Mouse (Mus musculus) limb, embryonic 12.5 days (tissue): ENCODE data around the gene Zfp811. TPM values are rescaled to one million over a fixed set of nuclear protein-coding genes. Genes with fewer than 3 reads are reported as not detected.

Experiments
- ATAC-seq: fragments of 200-750 bp; cut with Nextera tagmentation; 2 replicates; pipeline ENCODE4 v1.8.0; 2017; ENCODE audit warnings: low read depth, moderate TSS enrichment; ENCODE audit not compliant: insufficient number of reproducible peaks, insufficient read depth, low FRiP score, low TSS enrichment
- H3K27ac ChIP-seq: fragments of 300-500 bp; sonication (generic); 2 replicates; pipeline ENCODE4 v1.5.1; 2016; ENCODE audit warnings: mild to moderate bottlenecking, moderate library complexity
- H3K27me3 ChIP-seq: fragments of 300-500 bp; sonication (generic); 2 replicates; pipeline ENCODE4 v1.6.1; 2016; ENCODE audit warnings: mild to moderate bottlenecking, moderate library complexity
- H3K36me3 ChIP-seq: fragments of 300-500 bp; sonication (generic); 2 replicates; pipeline ENCODE4 v1.6.1; 2016; ENCODE audit warnings: mild to moderate bottlenecking, moderate library complexity
- H3K4me1 ChIP-seq: fragments of 300-500 bp; sonication (generic); replicated peaks from 2 replicates; pipeline ENCODE4 v1.6.1; 2016
- H3K4me2 ChIP-seq: fragments of 300-500 bp; sonication (generic); 2 replicates; pipeline ENCODE4 v1.6.1; 2016; ENCODE audit warnings: mild to moderate bottlenecking, moderate library complexity
- H3K4me3 ChIP-seq: fragments of 300-500 bp; sonication (generic); replicated peaks from 2 replicates; pipeline ENCODE4 v1.5.1; 2016; ENCODE audit warnings: mild to moderate bottlenecking
- H3K9ac ChIP-seq: fragments of 300-500 bp; sonication (generic); replicated peaks from 2 replicates; pipeline ENCODE4 v1.6.1; 2016; ENCODE audit warnings: mild to moderate bottlenecking, moderate library complexity
- H3K9me3 ChIP-seq: fragments of 300-500 bp; sonication (generic); 2 replicates; pipeline ENCODE4 v1.6.1; 2016; ENCODE audit warnings: mild to moderate bottlenecking, moderate library complexity
- WGBS: fragments of 180-500 bp; shearing (Covaris S2); methylation state at CpG from one replicate; pipeline ENCODE4 v1.1.7; 2016; 5-methylcytosine and 5-hydroxymethylcytosine counted together
- polyA plus RNA-seq: library from polyadenylated mRNA; unstranded; fragments of >200 nt; fragmentation: Nextera tagmentation; extraction: Ambion mirVana; gene quantifications from 2 replicates; pipeline ENCODE4 v1.2.1, GENCODE M21; 2016

Gene Zfp811
- polyA plus RNA-seq, 1 experiment from 2014 or later: 5.0 TPM

GRCm38 (mm10) chr17:32808921-32809320, 810 bp downstream of the Zfp811 start:
- WGBS: 17% methylated on average over 8 of the region's 8 CpGs
- Histone ChIP-seq H3K4me2 (peak overlapping the region; percentile 64), H3K27ac (no peak overlapping the region)

DNA sequence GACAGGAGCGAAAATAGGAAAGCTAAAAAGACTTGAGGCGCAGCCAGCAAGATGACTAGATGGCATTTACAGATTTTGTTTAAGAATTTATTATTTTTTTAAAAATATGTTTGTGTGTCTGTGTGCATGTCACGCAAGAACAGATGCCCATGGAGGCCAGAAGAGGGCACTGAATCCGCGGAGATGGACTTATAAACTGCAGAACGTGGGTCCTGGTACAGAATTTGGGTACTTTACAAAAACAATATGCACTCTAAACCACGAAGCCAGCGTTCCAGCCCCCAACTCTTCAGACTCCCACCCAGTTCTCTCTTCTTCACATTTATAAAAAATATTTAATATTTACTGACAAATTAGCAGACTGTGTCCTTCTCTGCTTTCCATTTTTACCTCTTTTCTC, 20.5 kb downstream of the Zfp811 start:
- H3K4me2 ChIP-seq: peak overlapping the region; percentile 72
- peak overlapping the region; percentile 91 for H3K4me3 ChIP-seq

More at GRCm38 (mm10) chr17:32808921-32809320, 810 bp downstream of the Zfp811 start:
- H3K9ac ChIP-seq: peak overlapping the region; percentile 71
- H3K4me3 ChIP-seq: peak overlapping the region; percentile 52
- H3K36me3 ChIP-seq: no peaks in the 10 kb centered on the region
- H3K9me3 ChIP-seq: no peaks in the 10 kb centered on the region
- peaks cover 8% of the 10 kb centered on the region for H3K4me1 ChIP-seq
- no peaks in the 10 kb centered on the region; the same call in 1 of the 2 replicates for H3K27me3 ChIP-seq
- no peak for ATAC-seq

DNA sequence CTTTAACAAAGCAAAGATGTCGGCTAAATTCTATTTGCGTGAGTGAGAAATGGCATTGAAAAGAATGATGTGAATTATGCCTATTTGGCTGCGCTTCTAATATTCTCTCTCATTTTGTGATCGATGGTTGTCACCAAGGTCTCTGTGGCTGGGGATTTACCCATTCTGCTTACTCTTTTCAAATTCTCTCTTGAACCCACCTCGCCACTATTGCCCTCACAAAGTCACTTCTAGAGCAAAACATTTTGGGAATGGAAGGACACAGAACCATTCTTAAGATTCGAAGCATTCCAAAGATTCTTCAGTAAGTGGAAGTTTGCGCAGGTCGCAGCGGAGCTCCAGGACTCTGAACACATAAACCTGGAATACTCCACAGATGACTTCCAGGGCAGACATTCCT, 21.2 kb downstream of the Zfp811 start:
- H3K4me3 ChIP-seq: peak overlapping the region; percentile 91
- no peaks in the 10 kb centered on the region for H3K9me3 ChIP-seq
- H3K36me3 ChIP-seq: peaks cover 31% of the 10 kb centered on the region
- H3K9ac ChIP-seq: peak overlapping the region; percentile 52
- peaks cover 23% of the 10 kb centered on the region for H3K4me1 ChIP-seq
- H3K27ac ChIP-seq: peak overlapping the region; percentile 57; the same call in 1 of the 2 replicates
- no peaks in the 10 kb centered on the region for H3K27me3 ChIP-seq
- H3K4me2 ChIP-seq: peak overlapping the region; percentile 72
- 8% methylated on average over 9 of the region's 9 CpGs for WGBS
- ATAC-seq: no peak

More for the DNA sequence above, 20.5 kb downstream of the Zfp811 start:
- Histone ChIP-seq H3K4me1 (peaks cover 23% of the 10 kb centered on the region), H3K9me3 (no peaks in the 10 kb centered on the region), H3K27me3 (no peaks in the 10 kb centered on the region), H3K9ac (peak overlapping the region; percentile 52; the same call in 1 of the 2 replicates), H3K27ac (no peak overlapping the region), H3K36me3 (peaks cover 24% of the 10 kb centered on the region)
- 78% methylated on average over 8 of the region's 8 CpGs for WGBS
- no peak for ATAC-seq

GRCm38 (mm10) chr17:32788094-32788559, 21.6 kb downstream of the Zfp811 start, which contains the start of gene Zfp871:
Zfp871 (minus strand) TSS chr17:32788287.
- Histone ChIP-seq H3K4me1 (peaks cover 23% of the 10 kb centered on the region), H3K27me3 (no peaks in the 10 kb centered on the region), H3K4me3 (peak within 1 kb of the TSS; percentile 91), H3K9me3 (no peaks in the 10 kb centered on the region), H3K27ac (peak within 1 kb of the TSS; percentile 93), H3K9ac (peak within 1 kb of the TSS; percentile 95), H3K4me2 (peak within 1 kb of the TSS; percentile 72), H3K36me3 (peaks cover 35% of the 10 kb centered on the region)
- under 1% methylated on average over 22 of the region's 22 CpGs for WGBS
- peak; percentile 97 for ATAC-seq

DNA sequence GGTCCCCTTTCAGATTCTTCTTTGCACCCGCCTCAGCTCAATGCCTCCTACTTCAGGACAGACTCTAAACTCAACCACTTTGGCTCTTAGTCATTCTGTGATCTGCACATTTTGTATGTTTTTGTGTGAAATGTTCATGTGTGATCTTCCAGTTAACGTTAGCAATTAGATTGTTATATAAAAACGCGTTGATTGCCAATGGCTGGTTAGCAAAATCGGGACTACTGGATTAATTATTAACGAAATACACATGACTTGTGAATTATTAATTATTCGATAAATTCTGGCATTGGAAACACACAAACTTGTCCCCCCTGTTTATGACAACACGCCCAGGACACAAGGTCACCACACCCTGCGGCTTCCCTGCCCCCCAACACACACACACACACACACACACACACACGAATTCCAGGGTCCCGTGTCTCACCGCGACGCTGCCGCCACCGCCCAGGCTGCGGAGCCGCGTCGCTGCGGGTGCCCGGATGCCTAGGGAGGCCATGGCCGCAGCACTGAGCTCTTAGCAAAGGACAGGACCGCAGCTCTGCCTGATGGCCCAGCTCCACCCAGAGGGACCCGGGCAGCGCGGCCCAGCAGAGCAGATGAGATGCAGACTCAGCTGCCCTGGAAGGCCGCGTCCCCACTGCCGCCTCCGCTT, 22.2 kb downstream of the Zfp811 start:
- 1% methylated on average over 31 of the region's 31 CpGs for WGBS
- peak overlapping the region; percentile 95 for H3K9ac ChIP-seq
- peaks cover 41% of the 10 kb centered on the region for H3K36me3 ChIP-seq

DNA sequence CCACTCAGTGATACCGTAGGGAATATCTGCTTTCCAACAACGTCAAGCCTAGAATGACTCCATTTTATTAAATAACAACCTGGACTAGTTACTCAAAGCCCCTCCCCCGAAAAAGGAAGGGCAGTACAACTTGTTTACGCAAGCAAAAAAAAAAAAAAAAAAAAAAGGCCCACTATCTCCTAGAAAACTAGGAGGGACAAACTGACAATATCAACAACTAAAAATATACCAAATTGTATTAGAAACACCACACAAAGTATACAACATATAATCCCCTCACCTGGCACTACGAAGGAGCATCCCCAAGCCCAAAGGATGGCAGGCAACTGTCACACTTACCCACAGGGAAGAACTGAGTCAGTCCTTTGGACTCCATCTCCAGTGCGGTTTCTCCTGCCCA, 22.8 kb downstream of the Zfp811 start:
- H3K36me3 ChIP-seq: peaks cover 43% of the 10 kb centered on the region
- H3K9me3 ChIP-seq: no peaks in the 10 kb centered on the region
- peak overlapping the region; percentile 91 for H3K4me3 ChIP-seq
- peak overlapping the region; percentile 95; the same call in 1 of the 2 replicates for H3K9ac ChIP-seq
- no peak overlapping the region for H3K27ac ChIP-seq
- no peaks in the 10 kb centered on the region for H3K27me3 ChIP-seq
- WGBS: 79% methylated on average over 6 of the region's 6 CpGs
- peak overlapping the region; percentile 72 for H3K4me2 ChIP-seq
- peaks cover 23% of the 10 kb centered on the region for H3K4me1 ChIP-seq
- no peak for ATAC-seq

More for the DNA sequence above, 22.2 kb downstream of the Zfp811 start:
- peak; percentile 89 for ATAC-seq
- no peaks in the 10 kb centered on the region for H3K27me3 ChIP-seq
- H3K27ac ChIP-seq: peak overlapping the region; percentile 93
- H3K4me1 ChIP-seq: peaks cover 23% of the 10 kb centered on the region
- H3K4me3 ChIP-seq: peak overlapping the region; percentile 91
- no peaks in the 10 kb centered on the region for H3K9me3 ChIP-seq
- peak overlapping the region; percentile 72 for H3K4me2 ChIP-seq

DNA sequence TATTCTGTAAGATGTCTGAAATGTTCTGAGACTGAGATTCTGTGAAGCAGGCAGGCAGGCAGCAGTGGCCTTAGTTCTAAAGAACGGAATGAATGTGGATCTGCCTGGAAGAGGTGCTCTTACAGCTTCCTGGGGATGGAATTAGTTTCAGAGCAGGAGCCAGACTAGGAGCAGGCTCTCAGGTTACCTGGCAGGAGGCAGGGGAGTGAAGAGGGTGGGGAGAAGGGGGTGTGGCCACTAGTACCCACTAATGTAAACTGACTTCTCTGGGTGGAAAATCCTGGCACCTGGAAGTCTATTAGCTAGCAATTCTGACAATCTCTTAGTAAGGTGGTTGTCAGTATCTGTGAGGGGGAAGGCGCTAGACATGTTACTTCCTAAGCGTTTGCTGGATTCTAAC, 24.1 kb downstream of the Zfp811 start:
- Histone ChIP-seq H3K36me3 (peaks cover 43% of the 10 kb centered on the region), H3K27me3 (no peaks in the 10 kb centered on the region), H3K4me3 (no peak overlapping the region), H3K9ac (no peak overlapping the region), H3K9me3 (no peaks in the 10 kb centered on the region), H3K4me1 (peaks cover 23% of the 10 kb centered on the region), H3K27ac (no peak overlapping the region), H3K4me2 (no peak overlapping the region)
- ATAC-seq: no peak
- 84% methylated on average over 3 of the region's 3 CpGs for WGBS

- no peak for ATAC-seq
- Histone ChIP-seq H3K4me2 (no peak overlapping the region), H3K4me1 (no peaks in the 10 kb centered on the region), H3K9ac (no peak overlapping the region), H3K27me3 (no peaks in the 10 kb centered on the region), H3K9me3 (no peaks in the 10 kb centered on the region), H3K27ac (no peak overlapping the region), H3K4me3 (no peak overlapping the region), H3K36me3 (peaks cover 79% of the 10 kb centered on the region)
- 97% methylated on average over 3 of the region's 3 CpGs for WGBS
These were observed 32.2 kb downstream of the Zfp811 start for GRCm38 (mm10) chr17:32777564-32777963.

DNA sequence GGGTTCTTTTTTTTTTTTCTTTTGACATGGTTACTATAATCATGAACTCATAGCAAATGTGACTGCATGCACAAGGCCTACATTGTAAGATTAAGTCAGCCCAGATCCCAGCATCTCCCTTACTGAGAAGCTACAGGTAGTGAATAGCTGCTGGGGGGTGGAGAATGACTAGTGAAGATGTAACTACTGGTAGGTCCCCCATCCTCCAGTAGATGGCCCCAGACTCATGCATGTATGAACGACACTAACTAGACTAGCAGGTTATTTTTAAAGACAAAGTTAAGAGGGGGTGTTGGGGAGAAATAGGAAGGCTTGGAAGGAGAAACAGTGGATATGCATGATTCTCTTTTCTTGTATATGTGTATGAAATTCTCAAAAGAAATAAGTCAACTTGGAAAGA, 38.5 kb downstream of the Zfp811 start:
- 94% methylated on average over 1 of the region's 1 CpGs for WGBS
- no peak overlapping the region for H3K27ac ChIP-seq
- H3K4me2 ChIP-seq: no peak overlapping the region
- no peaks in the 10 kb centered on the region for H3K4me1 ChIP-seq
- ATAC-seq: no peak
- no peak overlapping the region for H3K4me3 ChIP-seq
- H3K9me3 ChIP-seq: peaks cover 14% of the 10 kb centered on the region
- no peak overlapping the region for H3K9ac ChIP-seq
- no peaks in the 10 kb centered on the region for H3K27me3 ChIP-seq
- H3K36me3 ChIP-seq: peaks cover 95% of the 10 kb centered on the region

DNA sequence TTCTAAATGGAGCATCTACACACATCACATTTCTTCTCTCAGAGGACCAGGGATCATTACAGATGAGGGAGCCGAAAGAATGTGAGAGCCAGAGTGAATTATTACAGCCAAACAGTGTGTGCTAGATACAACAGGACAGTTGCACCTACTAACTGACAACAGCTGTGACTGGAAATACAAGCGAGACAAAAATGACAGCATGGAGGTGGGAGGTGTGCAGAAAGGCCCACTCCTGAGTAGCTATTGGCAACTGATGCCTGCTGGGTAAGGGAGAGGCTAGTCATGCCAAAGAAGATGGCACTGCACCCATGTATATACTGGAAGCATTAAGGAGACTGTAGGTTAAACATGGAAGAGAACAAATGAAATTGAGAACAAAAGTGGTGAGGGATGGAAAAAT, 43.3 kb downstream of the Zfp811 start:
- 94% methylated on average over 2 of the region's 2 CpGs for WGBS
- Histone ChIP-seq H3K4me3 (no peak overlapping the region), H3K4me1 (no peaks in the 10 kb centered on the region), H3K9ac (no peak overlapping the region), H3K36me3 (peaks cover 74% of the 10 kb centered on the region), H3K9me3 (peaks cover 32% of the 10 kb centered on the region), H3K4me2 (no peak overlapping the region), H3K27me3 (no peaks in the 10 kb centered on the region), H3K27ac (no peak overlapping the region)
- ATAC-seq: no peak

DNA sequence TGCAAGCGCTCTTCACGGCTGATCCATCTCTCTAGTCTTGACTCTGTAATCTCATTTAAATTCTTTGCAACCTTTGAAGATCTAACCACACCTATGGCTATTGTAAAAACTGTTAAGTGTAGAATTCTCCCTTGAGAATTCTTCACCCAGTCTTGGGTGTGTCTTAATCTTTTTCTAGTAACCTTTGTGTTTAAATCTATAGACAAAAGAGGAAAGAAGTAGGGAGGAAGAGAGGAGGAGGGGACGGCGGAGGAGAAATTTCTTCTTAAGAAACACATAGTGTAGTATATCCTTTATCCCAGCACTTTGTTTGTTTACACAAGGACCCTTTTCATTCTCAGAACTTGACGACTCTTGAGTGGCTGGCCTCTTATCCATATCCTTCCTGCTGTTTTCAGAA, 52.4 kb downstream of the Zfp811 start:
- no peaks in the 10 kb centered on the region for H3K27me3 ChIP-seq

More for the DNA sequence above, 52.4 kb downstream of the Zfp811 start:
- Histone ChIP-seq H3K9me3 (no peaks in the 10 kb centered on the region), H3K27ac (no peak overlapping the region), H3K36me3 (no peaks in the 10 kb centered on the region), H3K9ac (no peak overlapping the region), H3K4me1 (no peaks in the 10 kb centered on the region), H3K4me3 (no peak overlapping the region), H3K4me2 (no peak overlapping the region)
- ATAC-seq: no peak
- WGBS: 76% methylated on average over 5 of the region's 5 CpGs
